Mouse (Mus musculus) v-Abl transformed pro-B cells (cell line): ENCODE results near the gene Tdrd9.

Source experiments
- in situ Hi-C, 2 experiments: fragments of 400-800 bp; cut with MboI; formaldehyde crosslinking; loops; one replicate each; pipeline ENCODE4 v1.15.1; 2025; ENCODE audit not compliant: unreplicated experiment in 2 of 2

Tdrd9 gene

DNA sequence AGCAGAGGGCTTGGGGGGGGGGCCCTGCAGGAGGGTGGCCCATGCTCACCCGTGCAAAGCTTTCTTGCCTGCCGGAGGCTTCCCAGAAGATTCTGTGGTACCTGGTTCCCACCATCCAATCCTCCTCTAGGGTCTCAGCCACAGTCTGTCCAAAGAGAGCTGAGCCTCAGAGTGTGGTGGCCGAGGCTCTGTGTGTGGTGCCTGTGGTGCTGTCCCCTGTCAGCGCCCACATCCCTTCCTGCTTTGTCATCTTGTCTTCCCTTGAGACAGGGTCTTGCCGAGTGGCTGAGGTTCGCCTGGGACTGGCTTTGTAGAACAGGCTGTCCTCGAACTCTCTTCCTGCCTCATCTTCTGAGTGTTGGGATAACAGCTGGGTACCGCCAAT, 125.4 kb downstream of the Tdrd9 start:
- in situ Hi-C loops, result loop anchor here in 1 of 2 experiments (10.0 kb wide), 1 partner anchor 432 kb away; no protein-coding TSS in a partner anchor

DNA sequence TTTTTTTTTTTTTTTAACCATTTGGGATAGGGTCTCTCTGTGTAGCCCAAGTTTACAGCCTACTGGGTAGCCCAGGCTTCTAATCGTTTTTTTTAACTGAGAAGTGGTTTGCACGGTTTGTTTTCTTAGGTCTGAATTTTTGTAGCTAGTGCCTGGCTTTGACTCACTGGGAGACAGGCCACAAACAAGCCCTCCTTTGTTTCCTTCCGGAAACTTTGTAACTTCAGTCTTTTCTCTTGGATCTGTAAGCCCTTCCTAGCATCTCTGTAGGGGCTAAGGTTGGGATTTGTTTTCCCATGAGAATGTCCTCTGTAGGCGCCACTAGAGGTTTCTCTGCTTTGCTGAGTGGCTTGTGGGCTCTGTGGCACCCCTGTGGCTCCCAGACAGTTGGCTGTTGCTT, 128.7 kb downstream of the Tdrd9 start:
- in situ Hi-C loops, result loop anchor here in 1 of 2 experiments (25.0 kb wide), 1 partner anchor 612 kb away; the partner anchor contains the start of gene Cep170b

DNA sequence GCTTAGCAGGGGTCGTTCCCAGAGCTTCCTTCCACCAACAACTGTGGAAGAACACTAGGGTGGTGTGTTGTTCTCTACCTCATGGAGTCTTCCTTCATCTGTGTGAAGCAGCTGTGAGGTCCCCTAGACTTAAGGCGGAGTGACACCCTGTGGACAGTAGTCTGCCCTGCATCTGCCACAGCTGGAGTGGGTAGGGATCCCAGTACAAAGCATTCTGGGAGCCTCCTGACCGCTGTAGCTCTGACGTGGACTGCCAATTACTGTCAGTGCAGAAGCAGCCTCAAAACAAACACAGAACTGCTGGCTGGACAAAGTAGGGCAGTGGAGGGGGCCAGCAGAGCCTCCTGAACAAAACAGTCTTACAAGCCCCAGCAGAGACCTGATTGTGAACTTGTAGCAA, 129.7 kb downstream of the Tdrd9 start:
- in situ Hi-C loops, result loop anchor here in 1 of 2 experiments (25.0 kb wide), 1 partner anchor 611 kb away; the partner anchor contains the start of gene Cep170b

DNA sequence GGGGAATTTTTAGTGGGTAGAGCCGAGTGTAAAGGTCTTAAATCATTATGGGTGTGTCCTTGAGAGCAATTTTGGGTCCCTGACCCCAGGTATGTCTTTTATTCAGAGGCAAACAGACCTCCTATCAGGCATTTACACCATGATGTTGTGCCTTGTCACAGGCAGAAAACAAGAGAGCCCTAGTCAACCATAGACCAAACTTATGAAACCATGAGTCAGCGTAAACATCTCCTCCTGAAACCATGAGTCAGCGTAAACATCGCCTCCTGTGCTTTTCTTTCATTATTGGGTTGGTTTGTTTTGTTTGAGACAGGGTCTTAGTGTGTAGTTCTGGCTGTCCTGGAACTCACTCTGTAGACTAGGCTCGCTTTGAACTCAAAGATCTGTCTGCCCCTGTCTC, 131.8 kb downstream of the Tdrd9 start:
- in situ Hi-C loops, result loop anchor here in 1 of 2 experiments (25.0 kb wide), 1 partner anchor 609 kb away; the partner anchor contains the start of gene Cep170b

DNA sequence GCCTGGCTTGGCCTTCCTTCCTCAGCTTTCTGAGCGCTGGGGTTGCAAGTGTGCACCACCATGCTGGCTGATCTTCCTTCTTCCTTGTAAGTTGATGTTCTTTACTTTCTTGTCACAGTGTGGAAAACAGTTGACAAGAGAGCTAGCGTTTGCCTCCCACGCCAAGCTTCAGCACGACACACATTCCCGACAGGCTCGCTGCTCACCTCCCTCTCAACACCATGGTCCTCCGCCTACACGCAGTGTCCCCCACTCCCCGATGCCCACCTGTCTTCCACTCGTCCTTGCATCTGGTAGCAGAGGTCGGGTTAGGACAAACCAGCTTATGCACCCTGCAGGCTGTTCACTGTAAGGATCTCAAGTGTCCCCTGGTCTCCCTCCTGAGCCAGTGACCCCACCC, 133.5 kb downstream of the Tdrd9 start:
- in situ Hi-C loops, result loop anchor here in 1 of 2 experiments (25.0 kb wide), 1 partner anchor 607 kb away; the partner anchor contains the start of gene Cep170b

DNA sequence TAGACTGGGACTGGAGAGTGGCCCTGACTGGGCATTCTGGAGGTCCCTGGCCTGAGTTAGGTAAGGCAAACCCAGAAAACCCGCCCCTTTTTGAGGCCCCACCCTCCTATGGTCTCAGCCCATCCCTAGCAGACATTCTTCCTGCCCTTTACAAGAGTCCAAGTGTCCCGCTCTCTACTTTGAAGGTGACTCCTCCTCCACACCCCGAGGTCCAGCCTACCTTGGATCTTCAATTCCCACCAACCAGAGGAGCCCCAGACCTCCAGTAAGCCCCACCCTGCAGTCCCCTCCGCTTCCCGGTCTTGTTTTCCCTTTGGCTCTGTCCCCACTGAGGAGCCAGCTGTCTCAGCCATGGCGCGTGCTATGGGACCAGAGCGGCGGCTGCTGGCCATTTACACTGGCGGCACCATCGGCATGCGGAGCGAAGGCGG, 135.2 kb downstream of the Tdrd9 start, which contains the start of gene Aspg:
Gene Aspg (plus strand): TSS at position 139 of the 431 bp plus-strand sequence.
- in situ Hi-C loops, result loop anchor here in 1 of 2 experiments (25.0 kb wide), 1 partner anchor 606 kb away; the partner anchor contains the start of gene Cep170b

DNA sequence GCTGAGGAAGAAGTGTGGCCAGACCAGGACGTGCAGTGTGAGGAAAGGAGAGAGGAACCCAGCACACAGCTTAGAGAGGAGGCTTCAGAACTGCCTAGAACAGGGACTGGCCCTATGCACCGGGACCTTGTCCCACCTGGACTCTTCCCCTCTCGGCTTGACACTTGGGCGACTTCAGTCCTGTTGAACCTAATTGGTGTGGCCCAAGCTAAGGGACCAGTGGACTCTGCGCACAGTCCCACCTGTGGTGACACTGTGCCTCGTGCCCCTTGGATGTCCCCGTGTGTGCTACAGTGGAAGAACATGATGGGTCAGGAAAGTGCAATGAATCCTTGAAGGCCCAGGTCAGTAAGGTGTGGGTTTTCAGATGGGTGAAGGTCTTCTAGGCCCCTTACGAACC, 136.3 kb downstream of the Tdrd9 start:
- in situ Hi-C loops, result loop anchor here in 1 of 2 experiments (25.0 kb wide), 1 partner anchor 605 kb away; the partner anchor contains the start of gene Cep170b

DNA sequence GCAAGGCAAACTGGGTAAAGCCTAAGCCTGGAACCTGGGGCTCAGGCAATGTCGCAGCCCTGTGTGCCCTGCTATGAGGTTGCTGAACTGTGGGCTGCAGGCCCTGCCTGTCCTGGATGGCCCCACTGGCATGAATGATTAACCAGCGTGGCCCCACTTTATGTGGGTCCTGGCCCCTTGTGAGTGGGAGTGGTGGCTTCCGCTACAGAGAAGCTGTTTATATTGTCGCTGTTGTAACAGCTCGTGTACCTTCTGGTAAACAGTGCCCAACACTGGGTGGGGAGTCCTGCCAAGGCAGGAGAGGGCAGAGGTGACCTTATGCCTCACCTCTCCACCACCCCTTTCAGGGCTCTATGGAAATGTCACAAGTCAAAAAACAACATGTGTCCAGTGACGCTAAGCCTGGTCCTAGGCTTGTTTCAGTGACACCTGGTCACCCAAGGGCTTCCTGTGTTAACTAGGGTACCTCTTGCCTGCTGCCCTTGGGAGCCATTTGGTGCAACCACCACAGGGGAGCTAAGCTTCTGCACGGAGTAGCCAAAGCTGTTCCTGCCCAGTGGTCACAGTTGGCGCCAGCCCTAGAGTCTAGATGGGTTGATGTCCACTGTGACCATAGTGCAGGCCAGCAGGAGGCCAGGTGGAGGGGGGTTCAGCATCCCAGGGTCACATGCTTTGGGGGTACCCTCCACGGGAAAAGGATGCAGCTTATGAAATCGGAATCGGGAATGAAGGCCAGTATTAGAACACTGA, 137.5 kb downstream of the Tdrd9 start:
- in situ Hi-C loops, result loop anchor here in 1 of 2 experiments (25.0 kb wide), 1 partner anchor 603 kb away; the partner anchor contains the start of gene Cep170b

DNA sequence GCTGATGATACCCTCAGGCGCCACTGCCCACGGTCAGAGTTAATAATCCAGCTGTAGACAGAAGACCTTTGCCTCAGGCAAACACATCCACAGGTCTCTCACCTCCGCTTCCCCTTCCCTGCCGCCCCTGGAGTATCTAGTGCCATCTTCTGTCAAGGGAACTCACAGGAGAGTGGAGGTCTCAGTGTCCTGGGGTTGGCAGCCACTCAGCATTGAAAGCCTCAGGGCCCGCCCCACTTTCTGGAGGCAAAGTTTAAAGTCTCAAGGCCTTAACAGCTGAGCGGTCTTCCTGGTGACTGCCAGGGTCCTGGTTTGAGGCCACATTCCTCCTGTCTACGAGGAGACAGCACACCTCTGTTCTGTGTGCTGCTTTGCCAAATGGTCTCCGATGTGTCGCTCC, 138.3 kb downstream of the Tdrd9 start:
- in situ Hi-C loops, result loop anchor here (10.0 to 25.0 kb wide), 4 partner anchors 365 to 603 kb away; partner anchors contain the start of gene Cep170b (in 1 of the 2)

DNA sequence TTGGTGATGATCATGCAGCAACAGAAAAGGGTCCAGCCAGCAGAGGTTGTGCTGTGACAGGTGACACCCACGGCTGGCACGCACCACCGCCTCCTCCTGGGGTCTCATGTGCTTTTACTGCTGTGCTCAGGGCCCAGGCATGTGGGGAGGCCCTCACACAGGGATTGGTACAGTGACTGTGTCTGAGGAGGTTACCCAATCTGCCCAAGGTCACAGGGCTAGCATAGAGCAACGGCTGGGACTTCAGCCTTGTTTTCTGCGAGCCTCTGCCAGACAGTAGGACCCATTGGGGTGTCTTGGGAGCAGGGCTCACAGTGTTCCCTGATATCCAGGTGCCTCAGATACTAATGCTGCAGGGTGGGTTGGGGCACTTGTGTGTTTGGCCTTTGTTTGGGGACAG, 140.0 kb downstream of the Tdrd9 start:
- in situ Hi-C loops, result loop anchor here (10.0 to 25.0 kb wide), 4 partner anchors 363 to 601 kb away; partner anchors contain the start of gene Cep170b (in 1 of the 2)

DNA sequence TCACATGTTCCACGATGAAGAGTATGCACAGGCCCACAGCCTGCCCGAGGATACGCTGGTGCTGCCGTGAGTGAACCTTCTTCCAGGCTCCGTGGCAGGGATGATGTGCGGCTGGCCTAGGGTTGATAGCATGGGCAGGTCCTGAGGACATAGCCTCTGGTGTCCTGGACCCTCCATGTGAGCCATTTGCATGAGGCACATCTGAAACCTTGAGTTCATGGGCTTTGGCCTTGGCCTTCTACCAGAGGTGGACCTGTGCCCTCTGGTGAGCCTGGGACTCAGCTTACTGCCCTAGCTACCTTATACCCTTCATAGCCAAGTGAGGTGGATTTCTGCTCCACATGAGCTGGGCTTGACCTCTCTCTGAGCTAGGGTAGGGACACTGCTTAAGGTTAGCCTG, 140.9 kb downstream of the Tdrd9 start:
- in situ Hi-C loops, result loop anchor here (10.0 to 25.0 kb wide), 4 partner anchors 363 to 600 kb away; partner anchors contain the start of gene Cep170b (in 1 of the 2)

DNA sequence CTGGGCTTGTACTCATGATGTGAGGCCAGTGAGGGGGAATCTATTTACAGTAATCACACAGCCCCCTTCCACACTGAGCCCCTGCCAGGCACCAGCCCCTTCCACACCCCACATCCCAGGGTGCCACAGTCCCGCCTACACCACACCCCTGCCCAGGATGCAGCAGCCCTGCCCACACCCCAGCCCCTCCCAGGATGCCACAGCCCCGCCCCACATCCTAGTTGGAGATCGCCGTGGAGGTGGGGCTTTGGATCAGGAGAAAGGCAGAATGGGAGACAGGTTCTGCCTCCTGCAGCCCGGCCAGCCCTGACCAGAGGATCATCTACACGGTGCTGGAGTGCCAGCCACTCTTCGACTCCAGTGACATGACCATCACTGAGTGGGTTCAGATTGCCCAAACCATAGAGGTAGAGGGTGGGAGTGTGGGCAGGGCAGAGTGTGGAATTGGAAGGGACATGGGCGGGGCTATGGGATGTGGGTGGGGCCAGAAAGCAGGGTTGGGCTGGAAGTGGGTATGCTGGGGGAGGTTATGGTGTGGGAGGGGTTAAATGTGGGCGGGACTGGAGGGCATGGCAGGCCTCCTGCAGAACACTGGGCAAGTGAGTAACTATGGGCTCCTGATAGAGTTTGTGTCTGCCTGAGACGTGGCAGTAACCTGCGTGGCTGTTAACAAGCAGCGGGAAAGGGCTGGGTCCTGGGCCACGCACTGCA, 141.5 kb downstream of the Tdrd9 start:
- in situ Hi-C loops, result loop anchor here (10.0 to 25.0 kb wide), 4 partner anchors 362 to 599 kb away; partner anchors contain the start of gene Cep170b (in 1 of the 2)

DNA sequence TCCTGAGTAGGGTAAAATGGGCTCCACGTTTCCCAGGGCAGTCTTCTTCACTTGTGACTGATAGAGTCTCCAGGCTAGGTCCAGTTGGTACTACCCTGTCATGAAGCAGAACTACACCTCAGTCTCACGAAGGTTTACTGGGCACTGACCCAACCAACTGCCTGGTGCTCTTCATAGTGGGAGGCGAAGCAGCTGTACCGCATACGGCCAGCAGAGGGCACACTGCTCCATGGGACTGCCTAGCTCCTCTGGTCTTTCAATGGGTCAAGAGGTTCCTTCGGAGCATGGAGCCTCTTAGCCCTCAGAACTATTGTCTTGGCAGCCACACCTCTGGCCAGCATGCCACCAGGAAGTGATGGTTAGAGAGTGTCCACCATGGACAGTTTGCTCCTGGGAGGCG, 142.4 kb downstream of the Tdrd9 start:
- in situ Hi-C loops, result loop anchor here (10.0 to 25.0 kb wide), 4 partner anchors 361 to 599 kb away; partner anchors contain the start of gene Cep170b (in 1 of the 2)

DNA sequence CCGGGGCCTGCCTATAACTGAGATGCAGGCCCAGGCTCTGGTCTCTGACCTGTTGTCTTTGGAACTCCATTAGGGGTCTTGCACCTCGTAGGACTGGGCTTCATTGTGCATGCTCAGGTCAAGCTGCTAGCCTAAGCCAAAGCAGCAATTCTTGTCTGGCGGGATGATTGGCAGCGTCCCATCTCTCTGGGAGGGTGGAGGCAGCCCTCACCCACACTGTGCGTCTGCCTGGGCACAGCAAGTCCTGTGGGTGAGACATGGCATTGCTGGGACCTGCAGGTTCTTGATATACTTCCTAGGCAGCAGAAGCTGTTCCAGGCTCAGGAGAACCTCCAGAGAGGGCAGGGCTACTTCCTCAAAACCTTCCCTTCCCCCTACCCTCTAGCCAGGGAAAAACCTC, 145.6 kb downstream of the Tdrd9 start:
- in situ Hi-C loops, result loop anchor here (5.0 to 25.0 kb wide), 5 partner anchors 358 to 595 kb away; partner anchors contain the start of gene Cep170b (in 1 of the 2)

DNA sequence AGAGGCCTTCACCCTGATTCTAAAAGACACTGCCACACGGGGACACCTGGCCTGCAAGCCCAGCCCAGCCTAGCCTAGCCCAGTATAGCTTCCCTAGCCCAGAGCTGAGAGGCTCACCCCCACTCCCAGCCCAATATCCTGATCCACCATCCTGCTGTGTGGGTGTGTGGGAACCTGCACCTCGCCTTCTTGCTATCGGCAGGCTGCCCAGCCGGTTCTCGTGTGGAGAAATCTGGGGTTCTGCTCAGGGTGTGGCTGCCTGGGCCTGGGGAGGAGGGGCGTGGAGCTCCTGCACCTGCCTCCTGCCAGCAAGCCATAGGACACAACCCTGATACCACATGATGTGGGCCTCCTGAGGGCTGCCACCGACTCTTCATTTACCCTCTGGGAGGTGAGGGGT, 146.3 kb downstream of the Tdrd9 start:
- in situ Hi-C loops, result loop anchor here (5.0 to 25.0 kb wide), 5 partner anchors 357 to 595 kb away; partner anchors contain the start of gene Cep170b (in 1 of the 2)
